Mouse (Mus musculus) forebrain, embryonic 13.5 days (tissue): ENCODE results near the gene Rabgap1. TPM values are rescaled to one million over a fixed set of nuclear protein-coding genes. Genes with fewer than 3 reads are reported as not detected.

Source experiments
- ATAC-seq: fragments of 200-750 bp; cut with Nextera tagmentation; 2 replicates; pipeline ENCODE4 v1.8.0; 2017
- H3K27ac ChIP-seq: fragments of 300-500 bp; sonication (generic); 2 replicates; pipeline ENCODE4 v1.5.1; 2015; ENCODE audit warnings: inconsistent platforms, mild to moderate bottlenecking, moderate library complexity
- H3K27me3 ChIP-seq: fragments of 300-500 bp; sonication (generic); 2 replicates; pipeline ENCODE4 v1.6.1; 2015; ENCODE audit warnings: mild to moderate bottlenecking, inconsistent platforms
- H3K36me3 ChIP-seq: fragments of 300-500 bp; sonication (generic); 2 replicates; pipeline ENCODE4 v1.6.1; 2015; ENCODE audit warnings: mild to moderate bottlenecking, inconsistent platforms; ENCODE audit not compliant: poor library complexity, severe bottlenecking
- H3K4me1 ChIP-seq: fragments of 300-500 bp; sonication (generic); 2 replicates; pipeline ENCODE4 v1.6.1; 2015; ENCODE audit warnings: inconsistent platforms
- H3K4me2 ChIP-seq: fragments of 300-500 bp; sonication (generic); 2 replicates; pipeline ENCODE4 v1.6.1; 2015; ENCODE audit warnings: inconsistent platforms, mild to moderate bottlenecking, moderate library complexity
- H3K4me3 ChIP-seq: fragments of 300-500 bp; sonication (generic); 2 replicates; pipeline ENCODE4 v1.5.1; 2015; ENCODE audit warnings: mild to moderate bottlenecking, inconsistent platforms
- H3K9ac ChIP-seq: fragments of 300-500 bp; sonication (generic); 2 replicates; pipeline ENCODE4 v1.6.1; 2015; ENCODE audit warnings: mild to moderate bottlenecking, inconsistent platforms
- H3K9me3 ChIP-seq: fragments of 300-500 bp; sonication (generic); replicated peaks from 2 replicates; pipeline ENCODE4 v1.6.1; 2016; ENCODE audit warnings: inconsistent platforms
- WGBS: fragments of 180-500 bp; shearing (Covaris S2); methylation state at CpG from one replicate; pipeline ENCODE4 v1.1.7; 2015; 5-methylcytosine and 5-hydroxymethylcytosine counted together
- polyA plus RNA-seq: library from polyadenylated mRNA; unstranded; fragments of >200 nt; fragmentation: Nextera tagmentation; extraction: Ambion mirVana; gene quantifications from 2 replicates; pipeline ENCODE4 v1.2.1, GENCODE M21; 2015

Rabgap1 gene
- polyA plus RNA-seq, 1 experiment from 2014 or later, result 61.9 TPM

GRCm38 (mm10) chr2:37572141-37572540 lies 129.1 kb downstream of the Rabgap1 start:
- no peak overlapping the region for H3K9ac ChIP-seq
- no peak overlapping the region for H3K27ac ChIP-seq
- 95% methylated on average over 2 of the region's 2 CpGs for WGBS
- H3K9me3 ChIP-seq, result no peaks in the 10 kb centered on the region
- peaks cover 59% of the 10 kb centered on the region for H3K36me3 ChIP-seq
- no peak overlapping the region for H3K4me3 ChIP-seq
- no peak for ATAC-seq
- H3K4me1 ChIP-seq, result no peaks in the 10 kb centered on the region
- no peaks in the 10 kb centered on the region for H3K27me3 ChIP-seq
- no peak overlapping the region for H3K4me2 ChIP-seq

DNA sequence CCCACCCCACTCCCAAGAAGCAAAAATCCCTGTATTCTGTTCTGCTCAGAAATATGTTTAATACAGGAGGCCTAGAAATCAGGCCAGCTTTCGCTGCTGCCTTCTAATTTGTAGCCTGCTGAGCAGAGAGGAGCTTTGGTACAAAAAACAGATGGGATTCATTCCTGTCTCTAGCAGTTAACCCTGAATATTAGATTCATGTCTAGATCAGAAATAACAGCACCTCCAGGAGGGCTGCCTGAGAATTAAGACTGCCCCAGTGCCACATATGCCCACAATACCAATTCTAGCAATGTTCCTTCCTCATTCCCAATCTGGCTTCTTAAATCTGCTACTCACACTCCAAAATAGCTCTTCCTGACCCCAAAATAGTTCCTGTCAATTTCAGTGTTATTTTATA lies 133.6 kb downstream of the Rabgap1 start:
- H3K4me2 ChIP-seq, result no peak overlapping the region
- no peaks in the 10 kb centered on the region for H3K4me1 ChIP-seq
- no peaks in the 10 kb centered on the region for H3K27me3 ChIP-seq
- no peak overlapping the region for H3K9ac ChIP-seq
- H3K36me3 ChIP-seq, result peaks cover 31% of the 10 kb centered on the region
- H3K27ac ChIP-seq, result no peak overlapping the region
- H3K9me3 ChIP-seq, result no peaks in the 10 kb centered on the region
- 85% methylated on average over 1 of the region's 1 CpGs for WGBS
- ATAC-seq, result no peak
- no peak overlapping the region for H3K4me3 ChIP-seq

DNA sequence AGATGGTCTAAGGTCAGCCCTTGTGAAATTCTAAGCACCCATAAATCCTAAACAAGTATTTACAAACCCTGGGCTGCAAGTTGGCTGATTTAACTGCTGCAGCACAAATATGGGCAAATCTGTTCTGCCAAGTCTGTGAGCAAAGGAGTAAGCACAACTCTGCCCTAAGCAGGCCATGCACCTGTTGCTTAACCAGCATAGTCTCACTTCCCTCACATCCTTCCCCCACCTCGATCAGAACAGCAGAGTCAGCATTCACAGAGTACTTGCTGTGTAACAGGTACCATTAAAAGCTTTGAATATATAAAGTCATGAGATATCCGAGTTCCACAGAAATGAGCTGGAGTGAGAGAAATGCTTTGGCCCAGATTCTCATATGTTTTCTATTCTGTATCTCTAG lies 135.1 kb downstream of the Rabgap1 start:
- ATAC-seq, result no peak

GRCm38 (mm10) chr2:37587919-37588318 lies 144.8 kb downstream of the Rabgap1 start:
- Histone ChIP-seq H3K27ac (no peak overlapping the region), H3K36me3 (peaks cover 38% of the 10 kb centered on the region), H3K4me3 (no peak overlapping the region), H3K4me2 (no peak overlapping the region), H3K9ac (no peak overlapping the region), H3K4me1 (no peaks in the 10 kb centered on the region), H3K9me3 (no peaks in the 10 kb centered on the region), H3K27me3 (no peaks in the 10 kb centered on the region)
- no peak for ATAC-seq

More for the DNA sequence above, 135.1 kb downstream of the Rabgap1 start:
- Histone ChIP-seq H3K27ac (no peak overlapping the region), H3K4me1 (no peaks in the 10 kb centered on the region), H3K27me3 (no peaks in the 10 kb centered on the region), H3K4me3 (no peak overlapping the region), H3K9ac (no peak overlapping the region), H3K4me2 (no peak overlapping the region), H3K9me3 (no peaks in the 10 kb centered on the region), H3K36me3 (peaks cover 26% of the 10 kb centered on the region)
- 97% methylated on average over 2 of the region's 2 CpGs for WGBS

Other genes with a start within 250 kb of the Rabgap1 start
- gene Olfr366, start 231.7 kb upstream of the Rabgap1 start, polyA plus RNA-seq, result not detected in 2 replicates
- gene Olfr368, start 116.8 kb upstream of the Rabgap1 start, polyA plus RNA-seq, result not detected in 2 replicates
- gene Pdcl, start 83.9 kb upstream of the Rabgap1 start, polyA plus RNA-seq, result 74.2 and 77.9 TPM in 2 replicates
- gene Rc3h2, start 20.4 kb upstream of the Rabgap1 start, polyA plus RNA-seq, result 25.5 and 25.6 TPM in 2 replicates
- gene Zbtb26, start 144 bp upstream of the Rabgap1 start, polyA plus RNA-seq, result 8.9 and 9.3 TPM in 2 replicates
- gene Zbtb6, start 108 bp upstream of the Rabgap1 start, polyA plus RNA-seq, result 12.7 and 16.0 TPM in 2 replicates
- gene Gpr21, start 73.1 kb downstream of the Rabgap1 start, polyA plus RNA-seq, result 8.7 and 11.7 TPM in 2 replicates